Mouse (Mus musculus) heart, postnatal 0 days (tissue): ENCODE measurements around the gene Pdcd7. TPM values are rescaled to one million over a fixed set of nuclear protein-coding genes. Genes with fewer than 3 reads are reported as not detected.
"Not testable (repeated sequence)": the region's sequence is repeated elsewhere in the genome, so short reads cannot be mapped to it uniquely, and the experiment has no call there.

Source experiments
- ATAC-seq: fragments of 200-750 bp; cut with Nextera tagmentation; 2 replicates; pipeline ENCODE4 v1.8.0; 2017; ENCODE audit warnings: low read depth, moderate number of reproducible peaks, moderate library complexity; ENCODE audit not compliant: insufficient read depth
- DNase-seq: peaks from one replicate; pipeline ENCODE4 v3.0.0-alpha.2; 2016; ENCODE audit warnings: low spot score
- H3K27ac ChIP-seq: fragments of 300-500 bp; sonication (generic); 2 replicates; pipeline ENCODE4 v1.5.1; 2014; ENCODE audit warnings: low read depth, mild to moderate bottlenecking
- H3K27me3 ChIP-seq: fragments of 300-500 bp; sonication (generic); 2 replicates; pipeline ENCODE4 v1.6.1; 2014; ENCODE audit warnings: low read length, mixed read lengths; ENCODE audit not compliant: control insufficient read depth, insufficient read depth
- H3K36me3 ChIP-seq: fragments of 300-500 bp; sonication (generic); replicated peaks from 2 replicates; pipeline ENCODE4 v1.6.1; 2014; ENCODE audit warnings: low read length, mixed read lengths; ENCODE audit not compliant: control insufficient read depth, insufficient read depth
- H3K4me1 ChIP-seq: fragments of 300-500 bp; sonication (generic); 2 replicates; pipeline ENCODE4 v1.6.1; 2014; ENCODE audit warnings: antibody characterized with exemption; ENCODE audit not compliant: control insufficient read depth, insufficient read depth
- H3K4me2 ChIP-seq: fragments of 300-500 bp; sonication (generic); 2 replicates; pipeline ENCODE4 v1.6.1; 2014; ENCODE audit warnings: low read depth, mild to moderate bottlenecking, low read length, moderate library complexity
- H3K4me3 ChIP-seq: fragments of 300-500 bp; sonication (generic); 2 replicates; pipeline ENCODE4 v1.5.1; 2014; ENCODE audit warnings: low read depth, low read length
- H3K9ac ChIP-seq: fragments of 300-500 bp; sonication (generic); replicated peaks from 2 replicates; pipeline ENCODE4 v1.6.1; 2014; ENCODE audit warnings: low read depth, low read length, mixed read lengths
- H3K9me3 ChIP-seq: fragments of 300-500 bp; sonication (generic); replicated peaks from 2 replicates; pipeline ENCODE4 v1.6.1; 2016; ENCODE audit warnings: low read length; ENCODE audit not compliant: control insufficient read depth
- CTCF ChIP-seq: IDR thresholded peaks from 2 replicates; pipeline ENCODE4 v1.5.1; 2016; ENCODE audit warnings: antibody characterized with exemption, control low read depth, low read depth
- EP300 ChIP-seq: IDR thresholded peaks from 2 replicates; pipeline ENCODE4 v1.6.1; 2016; ENCODE audit warnings: antibody characterized with exemption, low read depth
- WGBS: fragments of 180-500 bp; shearing (Covaris S2); extraction: QIAGEN DNeasy Blood & Tissue Kit; methylation state at CpG from one replicate; pipeline ENCODE4 v1.1.7; 2014; 5-methylcytosine and 5-hydroxymethylcytosine counted together
- polyA plus RNA-seq: library from polyadenylated mRNA; unstranded; fragments of >200 nt; fragmentation: Nextera tagmentation; extraction: Ambion mirVana; gene quantifications from 2 replicates; pipeline ENCODE4 v1.2.1, GENCODE M21; 2015
- total RNA-seq: library from RNA; depleted of rRNA; stranded (reverse); fragments of >200 nt; gene quantifications from 2 replicates; pipeline ENCODE4 v1.2.3, GENCODE M21; 2014; ENCODE audit warnings: low replicate concordance

Pdcd7 gene
- total and polyA plus RNA-seq, 2 experiments from 2014 or later = 4.7 to 10.6 TPM

DNA sequence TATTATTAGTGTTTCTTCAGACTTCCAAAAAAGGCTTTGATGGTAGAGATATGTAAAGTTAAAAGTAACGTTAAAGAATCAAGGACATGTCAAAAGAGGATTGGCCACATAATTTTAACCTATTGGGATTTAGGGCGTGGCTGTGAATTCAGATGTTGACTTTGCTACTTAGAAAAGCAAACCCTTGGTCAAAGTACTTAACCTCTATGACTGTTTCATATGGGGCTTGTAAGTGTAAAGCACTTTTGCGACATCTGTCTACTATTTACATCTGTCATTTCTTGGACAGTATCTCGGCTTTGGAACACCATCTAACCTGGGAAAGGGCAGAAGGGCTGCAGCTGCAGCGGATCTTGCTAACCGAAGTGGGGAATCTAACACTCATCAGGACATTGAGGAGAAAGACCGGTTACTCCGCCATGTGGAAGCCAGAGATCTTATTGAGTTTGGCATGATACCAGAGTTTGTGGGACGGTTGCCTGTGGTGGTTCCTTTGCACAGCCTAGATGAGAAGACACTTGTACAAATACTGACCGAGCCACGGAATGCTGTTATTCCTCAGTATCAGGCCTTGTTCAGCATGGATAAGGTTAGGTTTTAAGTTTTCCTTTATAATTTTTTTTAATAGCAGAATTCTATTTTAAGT is 23.5 kb upstream of the Pdcd7 start:
- DNase-seq = no peak
- 80% methylated on average over 11 of the region's 11 CpGs for WGBS
- Histone ChIP-seq H3K9me3 (no peaks in the 10 kb centered on the region), H3K9ac (no peak overlapping the region), H3K4me1 (no peaks in the 10 kb centered on the region), H3K4me3 (no peak overlapping the region), H3K27ac (no peak overlapping the region), H3K27me3 (no peaks in the 10 kb centered on the region), H3K4me2 (no peak overlapping the region), H3K36me3 (peaks cover 83% of the 10 kb centered on the region)
- ATAC-seq = no peak
- no peak for TF ChIP-seq EP300
- TF ChIP-seq CTCF = no peak

GRCm38 (mm10) chr9:65325971-65326370 is 19.9 kb upstream of the Pdcd7 start:
- H3K4me3 ChIP-seq = no peak overlapping the region
- H3K27me3 ChIP-seq = no peaks in the 10 kb centered on the region
- no peak overlapping the region for H3K9ac ChIP-seq
- no peak overlapping the region for H3K27ac ChIP-seq
- DNase-seq (no peak), ATAC-seq (no peak)
- H3K9me3 ChIP-seq = no peaks in the 10 kb centered on the region
- no peaks in the 10 kb centered on the region for H3K4me1 ChIP-seq
- no peak overlapping the region for H3K4me2 ChIP-seq
- H3K36me3 ChIP-seq = peaks cover 78% of the 10 kb centered on the region
- TF ChIP-seq CTCF (no peak), EP300 (no peak)

DNA sequence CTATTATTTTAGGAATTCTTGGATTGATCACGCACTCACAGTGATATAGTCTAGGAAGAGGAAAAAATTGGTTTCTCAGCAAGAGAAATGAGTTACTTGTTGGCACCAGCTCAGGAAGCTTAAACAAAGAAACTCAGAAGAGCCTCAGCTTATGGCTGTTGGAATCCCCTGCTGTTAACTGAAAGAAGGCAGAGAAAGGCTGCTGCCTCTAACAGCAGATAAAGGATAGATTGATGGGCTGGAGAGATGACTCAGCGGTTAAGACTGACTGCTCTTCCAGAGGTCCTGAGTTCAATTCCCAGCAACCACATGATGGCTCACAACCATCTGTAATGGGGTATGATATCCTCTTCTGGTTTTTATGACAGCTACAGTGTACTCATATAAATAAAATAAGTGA is 18.5 kb upstream of the Pdcd7 start:
- H3K36me3 ChIP-seq = peaks cover 79% of the 10 kb centered on the region
- TF ChIP-seq EP300 = no peak
- no peak for TF ChIP-seq CTCF
- no peak overlapping the region for H3K4me2 ChIP-seq
- ATAC-seq (no peak), DNase-seq (no peak)
- no peak overlapping the region for H3K27ac ChIP-seq
- no peaks in the 10 kb centered on the region for H3K9me3 ChIP-seq
- no peaks in the 10 kb centered on the region for H3K4me1 ChIP-seq
- no peaks in the 10 kb centered on the region for H3K27me3 ChIP-seq
- H3K9ac ChIP-seq = no peak overlapping the region
- 91% methylated on average over 2 of the region's 2 CpGs for WGBS
- H3K4me3 ChIP-seq = no peak overlapping the region

DNA sequence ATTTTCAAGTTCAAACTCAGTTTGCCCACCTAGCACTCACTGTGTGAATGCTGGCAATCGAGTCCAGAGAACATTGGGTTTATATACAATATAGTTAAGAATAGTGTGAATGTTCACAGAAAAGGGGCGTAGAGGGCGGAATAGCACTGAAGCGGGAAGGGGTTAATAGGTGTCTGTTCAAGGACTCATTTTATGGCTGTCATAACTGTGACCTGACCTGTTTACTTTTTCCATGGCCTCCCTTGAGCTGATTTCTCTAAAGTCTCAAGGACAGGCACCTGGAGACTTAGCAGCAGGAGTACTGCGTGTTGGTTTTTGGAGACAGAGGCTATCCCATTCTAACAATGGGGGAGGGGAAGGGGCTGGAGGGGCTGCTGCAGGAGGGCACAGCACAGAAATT is 11.9 kb upstream of the Pdcd7 start:
- H3K9ac ChIP-seq = no peak overlapping the region
- H3K9me3 ChIP-seq = no peaks in the 10 kb centered on the region
- H3K36me3 ChIP-seq = peaks cover 22% of the 10 kb centered on the region
- ATAC-seq = no peak
- DNase-seq = no peak
- WGBS = 91% methylated on average over 5 of the region's 5 CpGs
- TF ChIP-seq EP300 (no peak), CTCF (no peak)
- H3K4me2 ChIP-seq = no peak overlapping the region
- H3K27ac ChIP-seq = no peak overlapping the region
- H3K4me3 ChIP-seq = no peak overlapping the region
- no peaks in the 10 kb centered on the region for H3K27me3 ChIP-seq
- H3K4me1 ChIP-seq = no peaks in the 10 kb centered on the region

DNA sequence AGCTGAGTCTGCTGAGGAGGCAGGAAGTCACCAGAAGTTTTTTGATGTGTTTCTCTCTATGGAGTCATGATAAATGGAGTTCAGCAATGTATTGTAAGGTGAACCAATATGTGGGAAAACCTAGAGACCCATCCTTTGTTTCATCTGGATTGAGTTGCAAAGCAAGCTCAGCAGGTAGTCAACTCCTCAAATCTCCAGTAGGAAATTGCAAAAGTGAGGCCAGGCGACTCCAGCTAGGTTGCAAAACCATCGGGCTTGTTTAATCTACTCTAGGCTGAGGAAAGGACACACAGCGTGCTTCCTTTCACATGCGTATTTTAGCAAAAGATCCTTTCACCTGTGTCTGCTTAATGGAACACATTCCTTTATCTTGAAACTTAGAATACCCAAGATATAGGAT is 6.8 kb upstream of the Pdcd7 start:
- H3K27ac ChIP-seq = no peak overlapping the region
- TF ChIP-seq EP300 (no peak), CTCF (no peak)
- H3K27me3 ChIP-seq = no peaks in the 10 kb centered on the region
- WGBS = 83% methylated on average over 4 of the region's 4 CpGs
- no peak overlapping the region for H3K9ac ChIP-seq
- no peak for DNase-seq
- H3K4me3 ChIP-seq = no peak overlapping the region
- no peaks in the 10 kb centered on the region for H3K4me1 ChIP-seq
- no peaks in the 10 kb centered on the region for H3K36me3 ChIP-seq
- H3K9me3 ChIP-seq = peaks cover 8% of the 10 kb centered on the region
- H3K4me2 ChIP-seq = no peak overlapping the region
- no peak for ATAC-seq

DNA sequence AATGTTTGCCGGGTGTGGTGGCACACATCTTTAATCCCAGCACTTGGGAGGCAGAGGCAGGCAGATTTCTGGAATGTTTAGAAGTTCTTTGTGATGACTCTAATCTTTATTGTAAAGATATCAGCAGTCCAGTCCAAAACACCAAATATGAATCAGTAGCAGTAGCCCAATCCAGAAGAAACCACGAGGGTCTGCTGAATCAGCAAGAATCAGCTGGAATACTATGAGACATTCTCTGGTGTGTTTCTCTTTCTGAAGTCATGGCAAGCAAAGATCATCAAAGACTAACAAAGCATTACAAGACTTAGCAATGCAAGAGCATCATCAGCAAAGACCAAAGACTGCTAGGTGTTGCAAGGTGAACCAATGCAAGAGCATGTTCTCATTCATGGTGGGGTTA is 5.5 kb upstream of the Pdcd7 start:
- Histone ChIP-seq H3K36me3 (no peaks in the 10 kb centered on the region), H3K9me3 (peaks cover 8% of the 10 kb centered on the region), H3K27ac (no peak overlapping the region), H3K4me1 (no peaks in the 10 kb centered on the region), H3K27me3 (no peaks in the 10 kb centered on the region), H3K4me2 (no peak overlapping the region), H3K4me3 (no peak overlapping the region), H3K9ac (no peak overlapping the region)
- no peak for DNase-seq
- no peak for ATAC-seq
- TF ChIP-seq CTCF (no peak), EP300 (no peak)
- 85% methylated on average over 2 of the region's 2 CpGs for WGBS

DNA sequence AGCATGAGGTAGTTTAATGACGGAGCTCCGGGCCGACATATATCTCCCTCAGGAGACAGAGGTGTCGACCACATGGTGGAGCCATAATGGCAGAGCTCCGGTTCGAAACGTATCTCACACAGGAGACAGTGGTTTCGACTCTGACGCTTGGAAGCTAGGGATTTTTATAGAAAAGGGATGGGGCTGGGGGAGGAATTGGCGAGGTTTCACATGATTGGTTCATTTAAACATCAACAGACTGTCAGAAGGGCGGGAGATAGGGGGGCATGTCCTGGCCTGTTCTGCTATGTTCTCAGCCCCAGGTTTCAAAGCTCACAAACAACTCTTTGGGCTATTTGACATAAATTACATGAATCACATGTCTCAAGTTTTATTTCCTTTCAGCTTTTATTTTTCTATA is 465 bp upstream of the Pdcd7 start:
- not testable (repeated sequence) for DNase-seq, H3K9me3 ChIP-seq, H3K27me3 ChIP-seq, H3K36me3 ChIP-seq
- H3K9ac ChIP-seq = peak overlapping the region; percentile 99; the same call in 1 of the 2 replicates
- peak; percentile 9; the same call in 1 of the 2 replicates for ATAC-seq
- peak overlapping the region; percentile 99 for H3K4me3 ChIP-seq
- peaks cover 19% of the 10 kb centered on the region for H3K4me1 ChIP-seq
- 60% methylated on average over 11 of the region's 11 CpGs for WGBS
- peak overlapping the region; percentile 97 for H3K4me2 ChIP-seq
- H3K27ac ChIP-seq = peak overlapping the region; percentile 99
